Mouse (Mus musculus) testis, adult 2 months (tissue): ENCODE results near the gene Gadd45a. TPM values are rescaled to one million over a fixed set of nuclear protein-coding genes. Genes with fewer than 3 reads are reported as not detected.
A peak's percentile ranks its signal among the peaks of the same experiment; 100 is the strongest.

Experiments used
- H3K27ac ChIP-seq: fragments of 200-500 bp; 2 replicates; pipeline ENCODE4 v1.5.1; 2012; ENCODE audit warnings: low read depth, low read length; ENCODE audit not compliant: control insufficient read depth, insufficient read depth
- H3K27me3 ChIP-seq: fragments of 200-500 bp; 2 replicates; pipeline ENCODE4 v1.6.1; 2012; ENCODE audit warnings: mild to moderate bottlenecking, low read length, moderate library complexity; ENCODE audit not compliant: control insufficient read depth, insufficient read depth
- H3K36me3 ChIP-seq: fragments of 200-500 bp; 2 replicates; pipeline ENCODE4 v1.6.1; 2012; ENCODE audit warnings: mild to moderate bottlenecking, low read length; ENCODE audit not compliant: control insufficient read depth, insufficient read depth
- H3K4me1 ChIP-seq: fragments of 200-500 bp; 2 replicates; pipeline ENCODE4 v1.6.1; 2012; ENCODE audit warnings: low read length; ENCODE audit not compliant: control insufficient read depth, insufficient read depth
- H3K4me3 ChIP-seq: fragments of 200-500 bp; 2 replicates; pipeline ENCODE4 v1.5.1; 2012; ENCODE audit warnings: low read depth, mild to moderate bottlenecking, low read length, moderate library complexity, mixed read lengths; ENCODE audit not compliant: control insufficient read depth
- CTCF ChIP-seq: fragments of 200-500 bp; IDR thresholded peaks from 2 replicates; pipeline ENCODE4 v1.5.1; 2012; ENCODE audit warnings: low read depth, mild to moderate bottlenecking, inconsistent platforms, low read length, moderate library complexity; ENCODE audit not compliant: control insufficient read depth, insufficient read depth, insufficient replicate concordance
- POLR2A ChIP-seq: fragments of 200-500 bp; IDR thresholded peaks from 2 replicates; pipeline ENCODE4 v1.6.1; 2012; ENCODE audit warnings: low read depth, mild to moderate bottlenecking, inconsistent platforms, low read length, moderate library complexity; ENCODE audit not compliant: control insufficient read depth
- polyA plus RNA-seq: library from polyadenylated mRNA; depleted of rRNA; stranded (reverse); fragments of >200 nt; gene quantifications from 2 replicates; pipeline ENCODE4 v1.2.3, GENCODE M21; 2012

Gadd45a gene
- polyA plus RNA-seq, 1 experiment: 4.1 TPM

DNA sequence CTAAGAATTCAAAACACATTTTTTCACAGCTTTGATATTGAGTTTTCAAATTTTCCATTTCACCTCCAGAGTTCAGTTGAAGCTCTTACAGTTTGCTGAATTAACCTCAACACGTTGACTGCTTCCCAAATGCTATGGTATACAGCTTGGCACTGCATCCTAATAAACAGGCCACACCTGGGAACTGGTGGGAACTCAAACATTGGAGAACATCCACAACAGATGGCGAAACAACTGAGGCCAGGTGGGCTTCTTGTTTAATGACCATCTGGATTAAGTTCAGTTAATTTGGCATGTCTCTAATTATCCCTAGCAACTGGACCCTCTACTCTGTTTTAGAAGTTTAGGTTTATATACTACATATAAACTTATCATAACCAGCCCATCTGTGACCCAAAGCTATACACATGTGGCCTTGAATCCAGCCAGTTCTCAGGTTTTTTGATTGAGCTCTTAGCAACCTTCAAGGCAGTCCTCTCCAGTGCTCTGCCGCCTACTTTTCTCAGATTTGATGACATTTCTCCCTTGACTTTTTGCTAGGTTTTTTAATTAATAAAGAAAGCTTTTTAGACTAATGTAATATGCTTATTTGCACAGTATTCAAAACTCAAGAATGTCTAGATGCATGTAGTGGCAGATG is 10.9 kb upstream of the Gadd45a start:
- Histone ChIP-seq H3K27ac (no peak overlapping the region), H3K36me3 (no peaks in the 10 kb centered on the region), H3K4me3 (no peak overlapping the region), H3K27me3 (no peaks in the 10 kb centered on the region), H3K4me1 (no peaks in the 10 kb centered on the region)
- TF ChIP-seq POLR2A (no peak), CTCF (no peak)

DNA sequence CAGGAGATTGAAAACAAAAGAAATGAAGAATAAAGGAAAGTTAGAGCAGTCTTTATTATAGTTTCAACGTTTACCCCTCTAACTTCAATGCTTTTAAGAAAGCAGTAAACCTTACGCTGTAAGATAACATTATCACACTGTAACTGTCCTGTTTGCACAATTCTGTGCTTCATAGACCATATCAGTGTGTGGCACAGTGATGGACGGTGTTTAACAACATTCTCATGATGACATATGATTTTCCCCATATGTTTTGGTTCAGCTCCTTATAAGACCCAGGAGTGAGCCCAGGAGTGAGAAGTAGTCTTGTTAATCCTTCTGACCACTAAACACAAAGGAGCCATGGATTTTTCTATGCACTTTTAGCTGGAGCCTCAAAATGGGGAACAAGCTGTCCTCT is 9.7 kb upstream of the Gadd45a start:
- Histone ChIP-seq H3K27ac (no peak overlapping the region), H3K27me3 (no peaks in the 10 kb centered on the region), H3K4me1 (no peaks in the 10 kb centered on the region), H3K4me3 (no peak overlapping the region), H3K36me3 (no peaks in the 10 kb centered on the region)
- TF ChIP-seq CTCF (no peak), POLR2A (no peak)

DNA sequence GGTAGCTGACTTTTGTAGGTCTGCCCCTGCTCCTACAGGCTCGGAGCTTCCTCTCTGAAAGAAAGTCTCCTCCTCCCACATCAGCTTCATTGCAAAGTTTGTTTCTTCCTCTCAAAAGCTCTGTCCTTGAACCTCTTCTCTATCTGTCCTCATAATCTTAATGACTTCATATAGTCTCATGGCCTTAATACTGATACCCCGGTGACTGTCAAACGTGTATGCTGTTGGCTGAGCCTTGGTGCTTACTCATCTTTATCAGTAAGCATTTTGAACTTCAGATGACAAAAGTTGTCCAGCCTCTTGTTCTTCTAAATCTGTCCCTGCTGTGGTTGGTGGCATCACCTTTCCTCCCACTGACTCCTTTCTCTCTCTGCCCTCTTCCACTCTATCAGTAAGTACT is 8.2 kb upstream of the Gadd45a start:
- no peaks in the 10 kb centered on the region for H3K27me3 ChIP-seq
- no peak for TF ChIP-seq CTCF
- no peak overlapping the region for H3K4me3 ChIP-seq
- no peak overlapping the region for H3K27ac ChIP-seq
- H3K4me1 ChIP-seq: no peaks in the 10 kb centered on the region
- no peaks in the 10 kb centered on the region for H3K36me3 ChIP-seq

- Histone ChIP-seq H3K4me1 (peaks cover 5% of the 10 kb centered on the region), H3K27me3 (no peaks in the 10 kb centered on the region), H3K36me3 (no peaks in the 10 kb centered on the region), H3K27ac (no peak overlapping the region), H3K4me3 (no peak overlapping the region)
- no peak for TF ChIP-seq POLR2A
- TF ChIP-seq CTCF: no peak
These were observed 3.7 kb upstream of the Gadd45a start for GRCm38 (mm10) chr6:67040904-67041410.

- no peak overlapping the region for H3K27ac ChIP-seq
- TF ChIP-seq CTCF (no peak), POLR2A (no peak)
- no peaks in the 10 kb centered on the region for H3K36me3 ChIP-seq
- H3K4me3 ChIP-seq: no peak overlapping the region
- H3K4me1 ChIP-seq: peaks cover 5% of the 10 kb centered on the region
- H3K27me3 ChIP-seq: no peaks in the 10 kb centered on the region
These were observed 1.7 kb upstream of the Gadd45a start for GRCm38 (mm10) chr6:67038964-67039363.

GRCm38 (mm10) chr6:67036356-67036811 is 873 bp downstream of the Gadd45a start:
- Histone ChIP-seq H3K4me3 (peak overlapping the region; percentile 80), H3K4me1 (peaks cover 5% of the 10 kb centered on the region), H3K36me3 (no peaks in the 10 kb centered on the region), H3K27ac (no peak overlapping the region), H3K27me3 (no peaks in the 10 kb centered on the region)
- TF ChIP-seq CTCF (peak; percentile 52; the same call in 1 of the 2 replicates), POLR2A (0 out of 2 replicates have a peak, but pooled peaks have one; percentile 12)

- Histone ChIP-seq H3K4me1 (peaks cover 5% of the 10 kb centered on the region), H3K36me3 (no peaks in the 10 kb centered on the region), H3K27ac (no peak overlapping the region), H3K27me3 (no peaks in the 10 kb centered on the region), H3K4me3 (no peak overlapping the region)
- TF ChIP-seq CTCF: no peak
- no peak for TF ChIP-seq POLR2A
These were observed 1.6 kb downstream of the Gadd45a start for GRCm38 (mm10) chr6:67035388-67036299.
